Mouse (Mus musculus): ENCODE measurements around the gene Dock2. TPM values are rescaled to one million over a fixed set of nuclear protein-coding genes. Genes with fewer than 3 reads are reported as not detected.

Gene Dock2
- total and polyA plus RNA-seq, 3 experiments = 79.6 to 151 (median 133) TPM

DNA sequence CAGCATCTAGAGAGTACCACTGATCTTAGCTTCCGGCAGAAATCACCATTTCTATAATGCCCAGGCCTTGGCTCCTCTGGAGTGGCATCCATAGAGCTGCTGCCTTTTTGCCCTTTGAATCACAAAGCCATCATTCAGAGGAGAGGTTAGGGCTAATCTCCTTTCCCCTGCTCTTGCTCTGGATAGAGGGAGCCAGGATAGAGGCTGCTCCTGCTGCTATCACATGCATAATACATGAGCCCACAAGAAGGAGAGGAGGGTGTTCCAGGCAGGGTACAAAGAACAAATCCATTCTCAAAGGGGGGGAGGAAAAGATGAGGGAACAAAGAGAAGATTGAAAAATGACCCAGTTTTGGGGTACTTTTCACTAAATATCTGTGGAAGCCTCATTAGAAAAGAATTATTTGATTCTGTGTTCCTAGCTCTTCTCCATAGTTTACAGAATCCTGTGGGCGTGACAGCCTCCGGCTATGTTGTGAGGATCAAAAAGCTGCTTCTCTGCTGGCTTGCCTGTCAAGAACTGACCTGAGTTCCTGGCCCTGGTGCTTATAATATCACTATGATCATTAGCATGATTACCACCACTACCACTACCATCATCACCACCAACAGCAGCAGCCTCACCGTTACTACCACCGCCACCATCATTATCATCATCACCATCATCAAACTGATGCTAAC lies 485.9 kb downstream of the Dock2 start:
- Histone ChIP-seq H3K9me3 (replicated peaks; ENCODE audit: low read length) (peaks cover under 1% of the 10 kb centered on the region), H3K27ac (ENCODE audit: insufficient read depth, low read depth) (no peak overlapping the region), H3K4me1 (ENCODE audit: control insufficient read depth in 1 of 2, insufficient read depth in 2 of 2) (no peaks in the 10 kb centered on the region), H3K27me3 (replicated peaks) (no peaks in the 10 kb centered on the region), H3K36me3 (replicated peaks in 1 of 2; ENCODE audit: control insufficient read depth in 1 of 2, insufficient read depth in 1 of 2, low read length in 1 of 2) (peaks cover 80 to 100% of the 10 kb centered on the region in 2 experiments), H3K9ac (ENCODE audit: insufficient read depth, low read depth) (no peak overlapping the region), H3K4me2 (ENCODE audit: insufficient read depth, low read depth, poor library complexity, severe bottlenecking) (no peak overlapping the region), H3K79me2 (replicated peaks; ENCODE audit: control insufficient read depth, extremely low read depth, insufficient read depth, poor library complexity, severe bottlenecking) (no peaks in the 10 kb centered on the region), H3K4me3 (replicated peaks in 1 of 3; ENCODE audit: low read depth in 2 of 3, low read length in 2 of 3, poor library complexity in 1 of 3) (no peak overlapping the region)
- DNase-seq (ENCODE audit: extremely low read depth) = no peak
- dilution Hi-C loops (cut with MboI; ENCODE audit: extremely low pct_ligation_motif_present, extremely low pct_unique_long_range_greater_than_20kb, low sequenced_read_pairs) (no loop called here), in situ Hi-C loops (cut with MboI; ENCODE audit: low pct_ligation_motif_present, low pct_unique_long_range_greater_than_20kb, low sequenced_read_pairs) (no loop called here)
- TF ChIP-seq ZNF384 (IDR thresholded peaks at IDR 0.05; ENCODE audit: low read depth, low read length) (no peak), NELFE (IDR thresholded peaks at IDR 0.05; ENCODE audit: low read depth, low read length) (no peak), UBTF (IDR thresholded peaks at IDR 0.05; ENCODE audit: low read depth, low read length) (no peak), MAZ (IDR thresholded peaks at IDR 0.05; ENCODE audit: low read depth, low read length) (no peak)

DNA sequence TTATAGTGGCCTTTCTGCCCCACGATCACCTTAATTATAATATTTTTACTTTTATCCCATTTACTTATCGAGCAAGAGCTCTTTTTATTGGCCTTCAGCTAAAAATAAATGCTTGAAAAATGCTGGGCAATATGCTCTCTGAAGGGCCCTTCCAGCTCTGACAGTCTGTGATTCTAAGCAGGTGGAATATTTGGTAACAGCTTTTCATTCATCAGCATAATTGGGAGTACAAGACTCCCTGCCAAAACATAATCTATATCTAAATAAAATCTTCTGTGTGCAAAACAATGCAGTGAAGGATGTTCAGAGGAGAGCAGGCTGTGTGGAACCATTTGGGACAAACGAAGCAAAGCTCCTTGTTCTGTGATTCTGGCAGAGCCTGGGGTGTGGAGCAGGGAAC lies 492.4 kb downstream of the Dock2 start:
- Histone ChIP-seq H3K36me3 (replicated peaks in 1 of 2; ENCODE audit: control insufficient read depth in 1 of 2, insufficient read depth in 1 of 2, low read length in 1 of 2) (peaks cover 70 to 94% of the 10 kb centered on the region in 2 experiments), H3K27ac (ENCODE audit: insufficient read depth, low read depth) (no peak overlapping the region), H3K79me2 (replicated peaks; ENCODE audit: control insufficient read depth, extremely low read depth, insufficient read depth, poor library complexity, severe bottlenecking) (no peaks in the 10 kb centered on the region), H3K4me1 (ENCODE audit: control insufficient read depth in 1 of 2, insufficient read depth in 2 of 2) (peaks cover 0 to 3% of the 10 kb centered on the region in 2 experiments; a peak in 1 of 4 replicates), H3K27me3 (replicated peaks) (no peaks in the 10 kb centered on the region), H3K9me3 (replicated peaks; ENCODE audit: low read length) (peaks cover 5% of the 10 kb centered on the region), H3K9ac (ENCODE audit: insufficient read depth, low read depth) (no peak overlapping the region), H3K4me3 (replicated peaks in 1 of 3; ENCODE audit: low read depth in 2 of 3, low read length in 2 of 3, poor library complexity in 1 of 3) (no peak overlapping the region), H3K4me2 (ENCODE audit: insufficient read depth, low read depth, poor library complexity, severe bottlenecking) (no peak overlapping the region)
- no peak for DNase-seq (ENCODE audit: extremely low read depth)
- in situ Hi-C loops (cut with MboI; ENCODE audit: low pct_ligation_motif_present, low pct_unique_long_range_greater_than_20kb, low sequenced_read_pairs) (no loop called here), dilution Hi-C loops (cut with MboI; ENCODE audit: extremely low pct_ligation_motif_present, extremely low pct_unique_long_range_greater_than_20kb, low sequenced_read_pairs) (no loop called here)
- TF ChIP-seq MAZ (IDR thresholded peaks at IDR 0.05; ENCODE audit: low read depth, low read length) (no peak), POLR2AphosphoS2 (IDR thresholded peaks at IDR 0.05; ENCODE audit: low read depth, low read length) (no peak), USF1 (IDR thresholded peaks at IDR 0.05; ENCODE audit: low read depth, low read length) (no peak), PAX5 (IDR thresholded peaks at IDR 0.05; ENCODE audit: low read length) (no peak), JUN (IDR thresholded peaks at IDR 0.05; ENCODE audit: insufficient read depth, low read depth, low read length) (no peak), CTCF (conservative IDR thresholded peaks at IDR 0.05 in 1 of 2, IDR thresholded peaks at IDR 0.05 in 1 of 2; ENCODE audit: low read depth in 2 of 2, low read length in 2 of 2) (no peak), ZMIZ1 (IDR thresholded peaks at IDR 0.05; ENCODE audit: low read depth, low read length) (no peak), BHLHE40 (IDR thresholded peaks at IDR 0.05; ENCODE audit: low read depth, low read length) (no peak), EP300 (IDR thresholded peaks at IDR 0.05; ENCODE audit: low read length) (no peak)

DNA sequence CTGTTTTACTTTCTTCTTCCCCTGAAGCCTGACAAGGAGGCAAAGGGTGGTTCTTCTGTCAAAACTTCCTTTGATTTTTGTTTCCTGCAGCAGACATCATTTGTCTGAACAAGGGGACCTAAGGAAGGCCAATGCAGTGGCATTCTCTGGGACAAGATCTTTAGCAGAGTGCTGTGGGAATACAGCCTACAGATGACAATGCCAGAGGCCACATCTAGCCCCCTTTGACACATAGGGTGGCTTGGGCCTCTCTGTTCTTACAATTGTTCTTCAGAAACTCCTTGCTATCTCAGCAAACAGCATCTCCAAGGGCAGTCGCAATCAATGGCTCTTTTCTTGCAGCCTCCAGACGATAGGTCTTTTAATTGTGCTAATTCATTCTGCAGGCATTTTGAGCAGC lies 493.0 kb downstream of the Dock2 start:
- dilution Hi-C loops (cut with MboI; ENCODE audit: extremely low pct_ligation_motif_present, extremely low pct_unique_long_range_greater_than_20kb, low sequenced_read_pairs) (no loop called here), in situ Hi-C loops (cut with MboI; ENCODE audit: low pct_ligation_motif_present, low pct_unique_long_range_greater_than_20kb, low sequenced_read_pairs) (no loop called here)
- Histone ChIP-seq H3K9ac (ENCODE audit: insufficient read depth, low read depth) (no peak overlapping the region), H3K27me3 (replicated peaks) (no peaks in the 10 kb centered on the region), H3K4me2 (ENCODE audit: insufficient read depth, low read depth, poor library complexity, severe bottlenecking) (no peak overlapping the region), H3K4me3 (replicated peaks in 1 of 3; ENCODE audit: low read depth in 2 of 3, low read length in 2 of 3, poor library complexity in 1 of 3) (no peak overlapping the region), H3K79me2 (replicated peaks; ENCODE audit: control insufficient read depth, extremely low read depth, insufficient read depth, poor library complexity, severe bottlenecking) (no peaks in the 10 kb centered on the region), H3K36me3 (replicated peaks in 1 of 2; ENCODE audit: control insufficient read depth in 1 of 2, insufficient read depth in 1 of 2, low read length in 1 of 2) (peaks cover 72 to 94% of the 10 kb centered on the region in 2 experiments), H3K27ac (ENCODE audit: insufficient read depth, low read depth) (no peak overlapping the region), H3K4me1 (ENCODE audit: control insufficient read depth in 1 of 2, insufficient read depth in 2 of 2) (peaks cover 0 to 8% of the 10 kb centered on the region in 2 experiments; a peak in 2 of 4 replicates), H3K9me3 (replicated peaks; ENCODE audit: low read length) (peaks cover 5% of the 10 kb centered on the region)
- DNase-seq (ENCODE audit: extremely low read depth) = no peak
- TF ChIP-seq MYC (IDR thresholded peaks at IDR 0.05; ENCODE audit: low read depth, low read length) (no peak), POLR2A (IDR thresholded peaks at IDR 0.05; ENCODE audit: low read depth, low read length) (no peak), JUND (conservative IDR thresholded peaks at IDR 0.05; ENCODE audit: low read depth, low read length) (no peak)
